Mouse (Mus musculus): ENCODE results near the gene Wfdc1. TPM values are rescaled to one million over a fixed set of nuclear protein-coding genes. Genes with fewer than 3 reads are reported as not detected.

The Wfdc1 gene
- total RNA-seq, 2 experiments from 2014 or later: 74.0 to 104 TPM

- no peak for DNase-seq
Observed at GRCm38 (mm10) chr8:119736348-119736917, 70.3 kb downstream of the Wfdc1 start.

- DNase-seq: no peak
Observed at GRCm38 (mm10) chr8:119737093-119737900, 71.1 kb downstream of the Wfdc1 start.

Other genes starting within 250 kb of the Wfdc1 start
- gene Osgin1, start 232.2 kb upstream of the Wfdc1 start, total RNA-seq (2021): 10 to 100 TPM in 1 of 2 experiments, 1 to 10 TPM in 1; 9.9 to 14.8 TPM
- gene Necab2, start 219.6 kb upstream of the Wfdc1 start, total RNA-seq (2021): under 1 TPM; 0.13 to 0.18 TPM
- not detected for gene Slc38a8, start 164.7 kb upstream of the Wfdc1 start, total RNA-seq (2021)
- 10 to 100 TPM; 26.7 to 27.0 TPM for gene Mbtps1, start 107.6 kb upstream of the Wfdc1 start, total RNA-seq (2021)
- gene Hsdl1, start 91.2 kb upstream of the Wfdc1 start, total RNA-seq (2021): 10 to 100 TPM; 11.2 to 13.3 TPM
- gene Dnaaf1, start 91.1 kb upstream of the Wfdc1 start, total RNA-seq (2021): not detected
- gene Taf1c, start 61.1 kb upstream of the Wfdc1 start, total RNA-seq (2021): 1 to 10 TPM; 3.4 to 4.0 TPM
- gene Adad2, start 53.6 kb upstream of the Wfdc1 start, total RNA-seq (2021): under 1 TPM in 1 of 2 experiments, not detected in 1; 0.23 TPM
- 10 to 100 TPM in 1 of 2 experiments, 1 to 10 TPM in 1; 8.6 to 12.6 TPM for gene Kcng4, start 30.7 kb upstream of the Wfdc1 start, total RNA-seq (2021)
- gene Atp2c2, start 33.6 kb downstream of the Wfdc1 start, total RNA-seq (2021): under 1 TPM in 1 of 2 experiments, not detected in 1; 0.13 TPM
- 1 to 10 TPM; 3.2 to 4.0 TPM for gene Tldc1, start 112.1 kb downstream of the Wfdc1 start, total RNA-seq (2021)
- gene Cotl1, start 174.2 kb downstream of the Wfdc1 start, total RNA-seq (2021): 10 to 100 TPM in 1 of 2 experiments, 1 to 10 TPM in 1; 6.5 to 11.3 TPM
- gene Klhl36, start 195.9 kb downstream of the Wfdc1 start, total RNA-seq (2021): 1 to 10 TPM; 1.3 to 1.4 TPM
- 10 to 100 TPM; 42.2 to 50.1 TPM for gene Usp10, start 244.0 kb downstream of the Wfdc1 start, total RNA-seq (2021)
- 1 to 10 TPM in 1 of 2 experiments, not detected in 1; 6.7 TPM for gene Gm20388, start 244.5 kb downstream of the Wfdc1 start, total RNA-seq (2021)

Data from gastrocnemius, postnatal 25 days (tissue).